Mouse (Mus musculus): ENCODE measurements around the gene Gm5901. TPM values are rescaled to one million over a fixed set of nuclear protein-coding genes. Genes with fewer than 3 reads are reported as not detected.
"Not testable (repeated sequence)": the region's sequence is repeated elsewhere in the genome, so short reads cannot be mapped to it uniquely, and the experiment has no call there.

The Gm5901 gene
- polyA plus RNA-seq, 1 experiment: not detected

GRCm38 (mm10) chr7:105399935-105400624 is 25.2 kb downstream of the Gm5901 start, which contains the start of gene Fam160a2:
TSS of gene Fam160a2 (minus strand) at chr7:105400054.
- H3K27ac ChIP-seq (ENCODE audit: insufficient read depth, low read depth, low read length): peak within 1 kb of the TSS; percentile 62
- TF ChIP-seq CTCF (IDR thresholded peaks at IDR 0.05; ENCODE audit: extremely low read depth, insufficient read length, insufficient replicate concordance, low read depth, low read length): no peak
- TF ChIP-seq POLR2A (IDR thresholded peaks at IDR 0.05; ENCODE audit: low read depth, low read length): peak; percentile 56
- H3K36me3 ChIP-seq (ENCODE audit: control insufficient read depth, insufficient read depth, low read length): no peaks in the 10 kb centered on the region
- H3K4me3 ChIP-seq (ENCODE audit: low read depth, low read length): peak within 1 kb of the TSS; percentile 81
- under 1% methylated on average over 55 of the region's 55 CpGs for WGBS
- no peaks in the 10 kb centered on the region for H3K27me3 ChIP-seq (ENCODE audit: control insufficient read depth, insufficient read depth, low read length)
- peaks cover 4% of the 10 kb centered on the region; the same call in 1 of the 2 replicates for H3K4me1 ChIP-seq (ENCODE audit: control insufficient read depth, insufficient read depth, insufficient read length, low read length)

- TF ChIP-seq POLR2A (IDR thresholded peaks at IDR 0.05; ENCODE audit: low read depth, low read length) (no peak), CTCF (IDR thresholded peaks at IDR 0.05; ENCODE audit: extremely low read depth, insufficient read length, insufficient replicate concordance, low read depth, low read length) (no peak)
- Histone ChIP-seq H3K36me3 (ENCODE audit: control insufficient read depth, insufficient read depth, low read length) (no peaks in the 10 kb centered on the region), H3K27ac (ENCODE audit: insufficient read depth, low read depth, low read length) (no peak within 1 kb of the TSS), H3K4me1 (ENCODE audit: control insufficient read depth, insufficient read depth, insufficient read length, low read length) (no peaks in the 10 kb centered on the region), H3K27me3 (ENCODE audit: control insufficient read depth, insufficient read depth, low read length) (no peaks in the 10 kb centered on the region), H3K4me3 (ENCODE audit: low read depth, low read length) (no peak within 1 kb of the TSS)
- 80% methylated on average over 5 of the region's 5 CpGs for WGBS
Observed at GRCm38 (mm10) chr7:105404268-105404667, 29.4 kb downstream of the Gm5901 start, which contains the start of gene Cnga4. TSS of gene Cnga4 (plus strand) at chr7:105404568.

- Histone ChIP-seq H3K36me3 (ENCODE audit: control insufficient read depth, insufficient read depth, low read length) (no peaks in the 10 kb centered on the region), H3K27me3 (ENCODE audit: control insufficient read depth, insufficient read depth, low read length) (no peaks in the 10 kb centered on the region), H3K27ac (ENCODE audit: insufficient read depth, low read depth, low read length) (no peak overlapping the region), H3K4me1 (ENCODE audit: control insufficient read depth, insufficient read depth, insufficient read length, low read length) (no peaks in the 10 kb centered on the region), H3K4me3 (ENCODE audit: low read depth, low read length) (no peak overlapping the region)
- WGBS: 56% methylated on average over 1 of the region's 1 CpGs
- TF ChIP-seq POLR2A (IDR thresholded peaks at IDR 0.05; ENCODE audit: low read depth, low read length) (no peak), CTCF (IDR thresholded peaks at IDR 0.05; ENCODE audit: extremely low read depth, insufficient read length, insufficient replicate concordance, low read depth, low read length) (no peak)
Observed at GRCm38 (mm10) chr7:105406322-105406721, 31.5 kb downstream of the Gm5901 start.

GRCm38 (mm10) chr7:105411874-105412632 is 37.2 kb downstream of the Gm5901 start:
- H3K4me1 ChIP-seq (ENCODE audit: control insufficient read depth, insufficient read depth, insufficient read length, low read length); H3K4me3 ChIP-seq (ENCODE audit: low read depth, low read length); H3K27ac ChIP-seq (ENCODE audit: insufficient read depth, low read depth, low read length); H3K27me3 ChIP-seq (ENCODE audit: control insufficient read depth, insufficient read depth, low read length); H3K36me3 ChIP-seq (ENCODE audit: control insufficient read depth, insufficient read depth, low read length): not testable (repeated sequence)
- 50% methylated on average over 8 of the region's 8 CpGs for WGBS
- TF ChIP-seq CTCF (IDR thresholded peaks at IDR 0.05; ENCODE audit: extremely low read depth, insufficient read length, insufficient replicate concordance, low read depth, low read length): peak; percentile 95; the same call in 1 of the 2 replicates

- H3K27me3 ChIP-seq (ENCODE audit: control insufficient read depth, insufficient read depth, low read length): no peaks in the 10 kb centered on the region
- H3K4me1 ChIP-seq (ENCODE audit: control insufficient read depth, insufficient read depth, insufficient read length, low read length): no peaks in the 10 kb centered on the region
- H3K36me3 ChIP-seq (ENCODE audit: control insufficient read depth, insufficient read depth, low read length): no peaks in the 10 kb centered on the region
- 52% methylated on average over 6 of the region's 6 CpGs for WGBS
- no peak overlapping the region for H3K4me3 ChIP-seq (ENCODE audit: low read depth, low read length)
- TF ChIP-seq POLR2A (IDR thresholded peaks at IDR 0.05; ENCODE audit: low read depth, low read length): no peak
- no peak for TF ChIP-seq CTCF (IDR thresholded peaks at IDR 0.05; ENCODE audit: extremely low read depth, insufficient read length, insufficient replicate concordance, low read depth, low read length)
- no peak overlapping the region for H3K27ac ChIP-seq (ENCODE audit: insufficient read depth, low read depth, low read length)
Observed at GRCm38 (mm10) chr7:105414385-105414784, 39.5 kb downstream of the Gm5901 start.

- 81% methylated on average over 7 of the region's 7 CpGs for WGBS
- Histone ChIP-seq H3K27ac (ENCODE audit: insufficient read depth, low read depth, low read length) (no peak overlapping the region), H3K27me3 (ENCODE audit: control insufficient read depth, insufficient read depth, low read length) (no peaks in the 10 kb centered on the region), H3K4me3 (ENCODE audit: low read depth, low read length) (no peak overlapping the region), H3K4me1 (ENCODE audit: control insufficient read depth, insufficient read depth, insufficient read length, low read length) (no peaks in the 10 kb centered on the region), H3K36me3 (ENCODE audit: control insufficient read depth, insufficient read depth, low read length) (no peaks in the 10 kb centered on the region)
- TF ChIP-seq CTCF (IDR thresholded peaks at IDR 0.05; ENCODE audit: extremely low read depth, insufficient read length, insufficient replicate concordance, low read depth, low read length) (no peak), POLR2A (IDR thresholded peaks at IDR 0.05; ENCODE audit: low read depth, low read length) (no peak)
Observed at GRCm38 (mm10) chr7:105416529-105416928, 41.7 kb downstream of the Gm5901 start.

- Histone ChIP-seq H3K4me1 (ENCODE audit: control insufficient read depth, insufficient read depth, insufficient read length, low read length) (no peaks in the 10 kb centered on the region), H3K36me3 (ENCODE audit: control insufficient read depth, insufficient read depth, low read length) (no peaks in the 10 kb centered on the region), H3K4me3 (ENCODE audit: low read depth, low read length) (no peak overlapping the region), H3K27me3 (ENCODE audit: control insufficient read depth, insufficient read depth, low read length) (no peaks in the 10 kb centered on the region), H3K27ac (ENCODE audit: insufficient read depth, low read depth, low read length) (no peak overlapping the region)
- TF ChIP-seq CTCF (IDR thresholded peaks at IDR 0.05; ENCODE audit: extremely low read depth, insufficient read length, insufficient replicate concordance, low read depth, low read length): no peak
- TF ChIP-seq POLR2A (IDR thresholded peaks at IDR 0.05; ENCODE audit: low read depth, low read length): no peak
- 84% methylated on average over 5 of the region's 5 CpGs for WGBS
Observed at GRCm38 (mm10) chr7:105418106-105418505, 43.3 kb downstream of the Gm5901 start.
